Mouse (Mus musculus) R1 (cell line): ENCODE measurements around the gene Zfp933.
A peak's percentile ranks its signal among the peaks of the same experiment; 100 is the strongest.
"Not testable (repeated sequence)": the region's sequence is repeated elsewhere in the genome, so short reads cannot be mapped to it uniquely, and the experiment has no call there.

Source experiments
- DNase-seq: peaks from one replicate; pipeline ENCODE4 v3.0.0-alpha.2; 2018; ENCODE audit warnings: low read depth, low spot score

Gene Zfp933

GRCm38 (mm10) chr4:147862051-147862450 lies 13.9 kb upstream of the Zfp933 start:
- no peak for DNase-seq

GRCm38 (mm10) chr4:147850776-147851175 lies 2.6 kb upstream of the Zfp933 start:
- no peak for DNase-seq

- no peak for DNase-seq
These were observed 422 bp upstream of the Zfp933 start for GRCm38 (mm10) chr4:147848584-147848991.

GRCm38 (mm10) chr4:147842871-147843270 lies 5.3 kb downstream of the Zfp933 start:
- DNase-seq: no peak

GRCm38 (mm10) chr4:147839282-147839681 lies 8.9 kb downstream of the Zfp933 start:
- not testable (repeated sequence) for DNase-seq

GRCm38 (mm10) chr4:147824389-147824788 lies 23.8 kb downstream of the Zfp933 start:
- DNase-seq: peak; percentile 82

- not testable (repeated sequence) for DNase-seq
These were observed 26.8 kb downstream of the Zfp933 start for GRCm38 (mm10) chr4:147821414-147821813.

GRCm38 (mm10) chr4:147819659-147820058 lies 28.5 kb downstream of the Zfp933 start:
- DNase-seq: not testable (repeated sequence)

- peak; percentile 47 for DNase-seq
These were observed 33.5 kb downstream of the Zfp933 start for GRCm38 (mm10) chr4:147814592-147815167.

- no peak for DNase-seq
These were observed 34.9 kb downstream of the Zfp933 start for GRCm38 (mm10) chr4:147813249-147813765.

GRCm38 (mm10) chr4:147809966-147810304 lies 38.2 kb downstream of the Zfp933 start:
- DNase-seq: not testable (repeated sequence)

- DNase-seq: peak; percentile 90
These were observed 38.7 kb downstream of the Zfp933 start, which contains the start of gene Zfp984 for GRCm38 (mm10) chr4:147809292-147809965. Gene Zfp984 (minus strand): TSS chr4:147809788.

- DNase-seq: peak; percentile 90
These were observed 39.7 kb downstream of the Zfp933 start for GRCm38 (mm10) chr4:147808483-147808882.

GRCm38 (mm10) chr4:147795308-147795707 lies 52.9 kb downstream of the Zfp933 start:
- DNase-seq: not testable (repeated sequence)

- peak; percentile 63 for DNase-seq
These were observed 54.0 kb downstream of the Zfp933 start for GRCm38 (mm10) chr4:147794026-147794665.

- DNase-seq: peak; percentile 84
These were observed 54.7 kb downstream of the Zfp933 start for GRCm38 (mm10) chr4:147793390-147793916.

GRCm38 (mm10) chr4:147791729-147792128 lies 56.4 kb downstream of the Zfp933 start:
- DNase-seq: not testable (repeated sequence)
